Mouse (Mus musculus) liver, embryonic 14.5 days (tissue): ENCODE measurements around the gene Zfp472. TPM values are rescaled to one million over a fixed set of nuclear protein-coding genes. Genes with fewer than 3 reads are reported as not detected.

ENCODE experiments used
- ATAC-seq: fragments of 200-750 bp; cut with Nextera tagmentation; 2 replicates; pipeline ENCODE4 v1.8.0; 2017; ENCODE audit warnings: moderate number of reproducible peaks, mild to moderate bottlenecking, moderate library complexity; ENCODE audit not compliant: insufficient read depth
- DNase-seq, 3 experiments: peaks; one replicate each; pipeline ENCODE4 v3.0.0-alpha.2; 2012 to 2013; ENCODE audit warnings: low read depth in 3 of 3, low spot score in 3 of 3
- H3K27ac ChIP-seq: fragments of 300-500 bp; sonication (generic); 2 replicates; pipeline ENCODE4 v1.5.1; 2014; ENCODE audit warnings: moderate library complexity, mild to moderate bottlenecking, control low read depth, inconsistent platforms
- H3K27me3 ChIP-seq: fragments of 300-500 bp; sonication (generic); 2 replicates; pipeline ENCODE4 v1.6.1; 2014; ENCODE audit warnings: mild to moderate bottlenecking, low read length, moderate library complexity; ENCODE audit not compliant: control insufficient read depth, insufficient read depth
- H3K36me3 ChIP-seq: fragments of 300-500 bp; sonication (generic); replicated peaks from 2 replicates; pipeline ENCODE4 v1.6.1; 2014; ENCODE audit warnings: low read depth; ENCODE audit not compliant: control insufficient read depth, insufficient read depth
- H3K4me1 ChIP-seq, 2 experiments: fragments of 200-500 bp in 1 of 2; fragments of 300-500 bp in 1 of 2; sonication (generic) in 1 of 2; replicated peaks; 2 replicates each; pipeline ENCODE4 v1.6.1; 2012 to 2014; ENCODE audit warnings: antibody characterized with exemption in 1 of 2, inconsistent platforms in 1 of 2, low read length in 1 of 2; ENCODE audit not compliant: control insufficient read depth in 2 of 2, insufficient read depth in 2 of 2
- H3K4me2 ChIP-seq: fragments of 300-500 bp; sonication (generic); 2 replicates; pipeline ENCODE4 v1.6.1; 2014; ENCODE audit warnings: low read depth, mild to moderate bottlenecking, control low read depth, moderate library complexity
- H3K4me3 ChIP-seq, 2 experiments: fragments of 200-500 bp in 1 of 2; fragments of 300-500 bp in 1 of 2; sonication (generic) in 1 of 2; 2 replicates each; pipeline ENCODE4 v1.5.1; 2012 to 2014; ENCODE audit warnings: low read depth in 2 of 2, low read length in 2 of 2, mild to moderate bottlenecking in 2 of 2, control low read depth in 1 of 2, inconsistent platforms in 1 of 2, moderate library complexity in 1 of 2; ENCODE audit not compliant: insufficient read depth in 1 of 2
- H3K9ac ChIP-seq: fragments of 300-500 bp; sonication (generic); replicated peaks from 2 replicates; pipeline ENCODE4 v1.6.1; 2014; ENCODE audit warnings: mild to moderate bottlenecking, control low read depth, moderate library complexity
- H3K9me3 ChIP-seq: fragments of 300-500 bp; sonication (generic); 2 replicates; pipeline ENCODE4 v1.6.1; 2016; ENCODE audit warnings: low read length, mixed read lengths; ENCODE audit not compliant: control insufficient read depth
- CTCF ChIP-seq: IDR thresholded peaks from 2 replicates; pipeline ENCODE4 v1.5.1; 2016; ENCODE audit warnings: antibody characterized with exemption, low read depth, control low read depth
- EP300 ChIP-seq: IDR thresholded peaks from 2 replicates; pipeline ENCODE4 v1.6.1; 2016; ENCODE audit warnings: antibody characterized with exemption, low read depth
- WGBS: fragments of 180-500 bp; shearing (Covaris S2); extraction: QIAGEN DNeasy Blood & Tissue Kit; methylation state at CpG from one replicate; pipeline ENCODE4 v1.1.7; 2014; ENCODE audit not compliant: insufficient replicate concordance; 5-methylcytosine and 5-hydroxymethylcytosine counted together
- polyA plus RNA-seq, 2 experiments: library from polyadenylated mRNA; depleted of rRNA in 1 of 2; stranded (reverse) in 1 of 2; unstranded in 1 of 2; fragments of >200 nt; fragmentation: Nextera tagmentation in 1 of 2; extraction: Ambion mirVana in 1 of 2; gene quantifications; 2 replicates each; pipeline versions ENCODE4 v1.2.1 to v1.2.3; 2012 to 2014

Zfp472 gene
- polyA plus RNA-seq, 2 experiments = 2.3 to 6.8 TPM

GRCm38 (mm10) chr17:32965253-32965622, 376 bp upstream of the Zfp472 start:
- peak overlapping the region; percentile 92 to 94 for H3K4me3 ChIP-seq
- peaks cover 13 to 19% of the 10 kb centered on the region in 2 experiments for H3K4me1 ChIP-seq
- WGBS = 1% methylated on average over 14 of the region's 14 CpGs
- H3K36me3 ChIP-seq = no peaks in the 10 kb centered on the region
- no peaks in the 10 kb centered on the region for H3K9me3 ChIP-seq
- ATAC-seq = peak; percentile 36
- peak in 1 of 3 experiments; percentile 11 for DNase-seq
- no peaks in the 10 kb centered on the region for H3K27me3 ChIP-seq
- TF ChIP-seq EP300 (no peak), CTCF (no peak)
- H3K4me2 ChIP-seq = peak overlapping the region; percentile 94
- peak overlapping the region; percentile 66 for H3K9ac ChIP-seq
- H3K27ac ChIP-seq = peak overlapping the region; percentile 72

- TF ChIP-seq EP300 (no peak), CTCF (no peak)
- no peaks in the 10 kb centered on the region for H3K4me1 ChIP-seq
- no peak overlapping the region for H3K27ac ChIP-seq
- no peaks in the 10 kb centered on the region for H3K9me3 ChIP-seq
- 79% methylated on average over 4 of the region's 4 CpGs for WGBS
- no peak for DNase-seq
- no peak overlapping the region for H3K9ac ChIP-seq
- no peak overlapping the region for H3K4me2 ChIP-seq
- H3K27me3 ChIP-seq = no peaks in the 10 kb centered on the region
- H3K36me3 ChIP-seq = peaks cover 26% of the 10 kb centered on the region
- H3K4me3 ChIP-seq = no peak overlapping the region
- ATAC-seq = no peak
These were observed 15.7 kb downstream of the Zfp472 start for GRCm38 (mm10) chr17:32981361-32981760.

GRCm38 (mm10) chr17:32986301-32986700, 20.7 kb downstream of the Zfp472 start:
- Histone ChIP-seq H3K27ac (no peak overlapping the region), H3K36me3 (no peaks in the 10 kb centered on the region), H3K4me2 (no peak overlapping the region), H3K27me3 (no peaks in the 10 kb centered on the region), H3K9ac (no peak overlapping the region), H3K4me1 (no peaks in the 10 kb centered on the region), H3K9me3 (no peaks in the 10 kb centered on the region), H3K4me3 (no peak overlapping the region)
- DNase-seq (no peak), ATAC-seq (no peak)
- TF ChIP-seq EP300 = no peak
- TF ChIP-seq CTCF = no peak
- 56% methylated on average over 4 of the region's 4 CpGs for WGBS

GRCm38 (mm10) chr17:32991965-32992698, 26.5 kb downstream of the Zfp472 start:
- H3K36me3 ChIP-seq = no peaks in the 10 kb centered on the region; the same call in 1 of the 2 replicates
- H3K27ac ChIP-seq = no peak overlapping the region
- H3K4me3 ChIP-seq = peak overlapping the region in 1 of 2 experiments; percentile 91; a peak in 2 of 4 replicates
- no peaks in the 10 kb centered on the region for H3K9me3 ChIP-seq
- TF ChIP-seq CTCF (peak; percentile 69), EP300 (no peak)
- peak overlapping the region; percentile 79 for H3K4me2 ChIP-seq
- H3K9ac ChIP-seq = no peak overlapping the region
- DNase-seq (peak; percentile 22 to 24 (median 24)), ATAC-seq (no peak)
- 58% methylated on average over 12 of the region's 12 CpGs for WGBS
- peaks cover 8 to 10% of the 10 kb centered on the region in 2 experiments for H3K4me1 ChIP-seq
- H3K27me3 ChIP-seq = no peaks in the 10 kb centered on the region

- H3K4me1 ChIP-seq = peaks cover 8 to 10% of the 10 kb centered on the region in 2 experiments
- H3K9ac ChIP-seq = peak within 1 kb of the TSS; percentile 85
- H3K4me3 ChIP-seq = peak within 1 kb of the TSS; percentile 91 to 98
- peak; percentile 79 to 84 (median 80) for DNase-seq
- TF ChIP-seq CTCF = no peak
- no peak for TF ChIP-seq EP300
- 2% methylated on average over 21 of the region's 21 CpGs for WGBS
- peak within 1 kb of the TSS; percentile 79 for H3K4me2 ChIP-seq
- no peaks in the 10 kb centered on the region for H3K9me3 ChIP-seq
- no peaks in the 10 kb centered on the region for H3K27me3 ChIP-seq
- H3K36me3 ChIP-seq = no peaks in the 10 kb centered on the region; the same call in 1 of the 2 replicates
- peak; percentile 93 for ATAC-seq
- peak within 1 kb of the TSS; percentile 62 for H3K27ac ChIP-seq
These were observed 27.3 kb downstream of the Zfp472 start, which contains the start of gene Zfp952 for GRCm38 (mm10) chr17:32992699-32993474. Zfp952 (plus strand) TSS chr17:32993129.
